Comparison of ENCODE assay signal across 20 mouse cellular contexts in genomic region chrX:166809165-166809564, GRCm38 (mm10).
A peak's percentile ranks its signal among the peaks of the same experiment; 100 is the strongest.
DNase-seq lines count a peak whose midpoint lies in the region; ATAC-seq lines count a peak whose summit lies in the region.
"Had no signal": no experiment of that assay in that cellular context is flagged by ENCODE, and none has a peak within 500 bp of the region (broad histone marks: within the 10 kb centered on the region; RNA-seq: fewer than 3 reads in every experiment).

No protein-coding gene starts in this region.

- 51% methylated on average over 3 of the region's 3 CpGs for WGBS in forebrain, embryonic 16.5 days
- WGBS in liver, embryonic 12.5 days (ENCODE audit: insufficient replicate concordance): 59% methylated on average over 3 of the region's 3 CpGs

- H3K27me3 ChIP-seq in forebrain, embryonic 16.5 days (replicated peaks; ENCODE audit: control insufficient read depth, insufficient read depth, low read length): no peaks in the 10 kb centered on the region; the same call in 1 of the 2 replicates
- H3K27me3 ChIP-seq in liver, embryonic 12.5 days (replicated peaks): no peaks in the 10 kb centered on the region
- H3K27me3 ChIP-seq: embryonic facial prominence, embryonic 15.5 days; liver, embryonic 15.5 days had no signal

- H3K4me3 ChIP-seq in forebrain, embryonic 16.5 days (replicated peaks; ENCODE audit: low read length): no peak overlapping the region
- H3K4me3 ChIP-seq in liver, embryonic 12.5 days: no peak overlapping the region
- H3K4me3 ChIP-seq: embryonic facial prominence, embryonic 15.5 days; liver, embryonic 15.5 days; midbrain, embryonic 10.5 days had no signal

- intact Hi-C loops in left cerebral cortex, postnatal 25 days (cut with DNase I): loop anchor here (5.0 to 10.0 kb wide), 2 partner anchors 147 to 396 kb away; partner anchors contain the start of gene Tmsb4x

- no peak overlapping the region for H3K9ac ChIP-seq in forebrain, embryonic 16.5 days (replicated peaks; ENCODE audit: low read depth, low read length)
- H3K9ac ChIP-seq in liver, embryonic 12.5 days: no peak overlapping the region
- H3K9ac ChIP-seq: embryonic facial prominence, embryonic 15.5 days; liver, embryonic 15.5 days had no signal

- H3K36me3 ChIP-seq in forebrain, embryonic 16.5 days (ENCODE audit: control insufficient read depth, insufficient read depth): no peaks in the 10 kb centered on the region
- no peaks in the 10 kb centered on the region for H3K36me3 ChIP-seq in liver, embryonic 12.5 days
- H3K36me3 ChIP-seq: embryonic facial prominence, embryonic 15.5 days; liver, embryonic 15.5 days; midbrain, embryonic 10.5 days had no signal

- no peaks in the 10 kb centered on the region for H3K9me3 ChIP-seq in forebrain, embryonic 16.5 days (ENCODE audit: control insufficient read depth, low read length)
- H3K9me3 ChIP-seq in liver, embryonic 12.5 days (replicated peaks): no peaks in the 10 kb centered on the region
- H3K9me3 ChIP-seq: embryonic facial prominence, embryonic 15.5 days; liver, embryonic 15.5 days; midbrain, embryonic 10.5 days had no signal

- ATAC-seq in frontal cortex, adult (ENCODE audit: low TSS enrichment): peak; percentile 83
- peak; percentile 63 for ATAC-seq in forebrain, embryonic 16.5 days
- ATAC-seq in liver, embryonic 12.5 days: no peak
- ATAC-seq: hindbrain, embryonic 16.5 days; intestine, embryonic 16.5 days had no signal

- H3K4me1 ChIP-seq in forebrain, embryonic 16.5 days (replicated peaks; ENCODE audit: control insufficient read depth, insufficient read depth, low read length): no peaks in the 10 kb centered on the region; the same call in none of the 2 replicates
- H3K4me1 ChIP-seq in liver, embryonic 12.5 days: no peaks in the 10 kb centered on the region
- H3K4me1 ChIP-seq: embryonic facial prominence, embryonic 15.5 days; liver, embryonic 15.5 days had no signal

- no peak overlapping the region for H3K4me2 ChIP-seq in forebrain, embryonic 16.5 days (ENCODE audit: low read length)
- H3K4me2 ChIP-seq in liver, embryonic 12.5 days: no peak overlapping the region
- H3K4me2 ChIP-seq: embryonic facial prominence, embryonic 15.5 days; liver, embryonic 15.5 days had no signal

- DNase-seq in frontal cortex, postnatal 25 days (ENCODE audit: low spot score in 2 of 2): no peak
- peak; percentile 51 for DNase-seq in right cerebral cortex, adult 18-20 months
- DNase-seq in right cerebral cortex, postnatal 25 days: no peak
- DNase-seq in left cerebral cortex, postnatal 25 days (ENCODE audit: low spot score in 2 of 2): peak; percentile 23 to 64
- no peak for DNase-seq in gastrocnemius, postnatal 25 days
- DNase-seq: adrenal gland, postnatal 36 days; B cell, adult 2 months; cerebellum, postnatal 10 days; kidney, postnatal 36 days; spleen, adult 18-20 months; thymus, adult 2 months had no signal

- no peak overlapping the region for H3K27ac ChIP-seq in forebrain, embryonic 16.5 days (ENCODE audit: low read length)
- H3K27ac ChIP-seq in liver, embryonic 12.5 days: no peak overlapping the region
- H3K27ac ChIP-seq: embryonic facial prominence, embryonic 15.5 days; liver, embryonic 15.5 days; macrophage; midbrain, embryonic 10.5 days had no signal

Comparison
In these comparisons a context has a peak if more than half of its experiments do, and no peak if none do; other contexts are left out.
1. DNase-seq: peak in right cerebral cortex, adult 18-20 months (single experiment) and left cerebral cortex, postnatal 25 days (2 of 2); none in frontal cortex, postnatal 25 days (0 of 2), right cerebral cortex, postnatal 25 days (single experiment) and gastrocnemius, postnatal 25 days (single experiment).